21 mouse cellular contexts compared by ENCODE assay signal in genomic region chr9:13621941-13622340, GRCm38 (mm10).
A peak's percentile ranks its signal among the peaks of the same experiment; 100 is the strongest.
DNase-seq lines count a peak whose midpoint lies in the region; ATAC-seq and TF ChIP-seq lines count a peak whose summit lies in the region.
"Had no signal": no experiment of that assay in that cellular context is flagged by ENCODE, and none has a peak within 500 bp of the region (broad histone marks: within the 10 kb centered on the region; RNA-seq: fewer than 3 reads in every experiment).

No protein-coding gene starts in this region.

- DNase-seq in gastrocnemius, adult 2 months: no peak
- no peak for DNase-seq in gastrocnemius, postnatal 36 days
- DNase-seq in kidney, adult 8-10 months: no peak
- DNase-seq in midbrain, embryonic 11.5 days (ENCODE audit: low spot score, missing footprints): peak; percentile 47
- no peak for DNase-seq in MN1 (ENCODE audit: low spot score)
- DNase-seq: adrenal gland, postnatal 10 days; cerebellum, adult 9-10 months; gastrocnemius, postnatal 10 days; heart, adult 18-20 months; heart, postnatal 36 days; left cerebral cortex, postnatal 4 days; lung, embryonic 14.5 days; lung, postnatal 4 days; thymus, postnatal 25 days had no signal

- intact Hi-C loops in gastrocnemius, adult 2 months (cut with DNase I): no loop called here
- intact Hi-C loops in gastrocnemius, postnatal 36 days (cut with DNase I): no loop called here

- WGBS in kidney, embryonic 14.5 days: 85% methylated on average over 3 of the region's 3 CpGs
- 96% methylated on average over 3 of the region's 3 CpGs for WGBS in midbrain, embryonic 11.5 days
- 94% methylated on average over 3 of the region's 3 CpGs for WGBS in midbrain, embryonic 16.5 days

- H3K9me3 ChIP-seq in kidney, embryonic 14.5 days (ENCODE audit: control insufficient read depth, low read length): no peaks in the 10 kb centered on the region
- no peaks in the 10 kb centered on the region for H3K9me3 ChIP-seq in midbrain, embryonic 11.5 days (ENCODE audit: control insufficient read depth, low read length)
- no peaks in the 10 kb centered on the region for H3K9me3 ChIP-seq in midbrain, embryonic 16.5 days (replicated peaks; ENCODE audit: control insufficient read depth, low read length, poor library complexity, severe bottlenecking)
- H3K9me3 ChIP-seq: hindbrain, embryonic 13.5 days; limb, embryonic 15.5 days; neural tube, embryonic 15.5 days had no signal

- peak; percentile 30; the same call in 1 of the 2 replicates for TF ChIP-seq CTCF in gastrocnemius, adult 2 months (IDR thresholded peaks at IDR 0.05)

- no peak overlapping the region for H3K4me2 ChIP-seq in kidney, embryonic 14.5 days (replicated peaks; ENCODE audit: low read depth, low read length)
- H3K4me2 ChIP-seq in midbrain, embryonic 11.5 days: no peak overlapping the region
- H3K4me2 ChIP-seq in midbrain, embryonic 16.5 days (ENCODE audit: low read length): no peak overlapping the region
- H3K4me2 ChIP-seq: hindbrain, embryonic 13.5 days; limb, embryonic 15.5 days; lung, embryonic 14.5 days; neural tube, embryonic 15.5 days had no signal

- no peaks in the 10 kb centered on the region for H3K36me3 ChIP-seq in kidney, embryonic 14.5 days (ENCODE audit: control insufficient read depth, insufficient read depth, low read length)
- no peaks in the 10 kb centered on the region for H3K36me3 ChIP-seq in midbrain, embryonic 11.5 days (ENCODE audit: control insufficient read depth, insufficient read depth, low read length)
- H3K36me3 ChIP-seq in midbrain, embryonic 16.5 days (ENCODE audit: control insufficient read depth, insufficient read depth, low read length): no peaks in the 10 kb centered on the region

- ATAC-seq in kidney, embryonic 14.5 days (ENCODE audit: low FRiP score, low TSS enrichment): peak; percentile 57; the same call in 1 of the 2 replicates
- no peak for ATAC-seq in midbrain, embryonic 11.5 days (ENCODE audit: low FRiP score)
- no peak for ATAC-seq in midbrain, embryonic 16.5 days
- ATAC-seq: forebrain, embryonic 14.5 days had no signal

- H3K27me3 ChIP-seq in kidney, embryonic 14.5 days (ENCODE audit: control insufficient read depth, insufficient read depth, low read length): no peaks in the 10 kb centered on the region
- no peaks in the 10 kb centered on the region for H3K27me3 ChIP-seq in midbrain, embryonic 11.5 days (ENCODE audit: control insufficient read depth, insufficient read depth, low read length)
- H3K27me3 ChIP-seq in midbrain, embryonic 16.5 days (ENCODE audit: control insufficient read depth, insufficient read depth, low read depth, low read length): no peaks in the 10 kb centered on the region
- H3K27me3 ChIP-seq: hindbrain, embryonic 13.5 days; limb, embryonic 15.5 days; neural tube, embryonic 15.5 days had no signal

- H3K9ac ChIP-seq in kidney, embryonic 14.5 days (ENCODE audit: low read depth, low read length): no peak overlapping the region
- no peak overlapping the region for H3K9ac ChIP-seq in midbrain, embryonic 11.5 days (ENCODE audit: low read length)
- H3K9ac ChIP-seq in midbrain, embryonic 16.5 days (ENCODE audit: low read depth, low read length): no peak overlapping the region
- H3K9ac ChIP-seq: hindbrain, embryonic 13.5 days; limb, embryonic 15.5 days; liver, embryonic 14.5 days; lung, embryonic 14.5 days; neural tube, embryonic 15.5 days had no signal

- H3K27ac ChIP-seq in gastrocnemius, adult 2 months: no peak overlapping the region
- no peak overlapping the region for H3K27ac ChIP-seq in kidney, embryonic 14.5 days (ENCODE audit: low read depth, low read length)
- H3K27ac ChIP-seq in midbrain, embryonic 11.5 days (ENCODE audit: low read depth, low read length): no peak overlapping the region
- H3K27ac ChIP-seq in midbrain, embryonic 16.5 days (ENCODE audit: low read length): no peak overlapping the region
- H3K27ac ChIP-seq: hindbrain, embryonic 13.5 days; limb, embryonic 15.5 days; liver, embryonic 14.5 days; neural tube, embryonic 15.5 days had no signal

- no peaks in the 10 kb centered on the region; the same call in 1 of the 2 replicates for H3K4me1 ChIP-seq in kidney, embryonic 14.5 days (ENCODE audit: control insufficient read depth, insufficient read depth, low read length)
- peaks cover 3% of the 10 kb centered on the region; the same call in 1 of the 2 replicates for H3K4me1 ChIP-seq in midbrain, embryonic 11.5 days (ENCODE audit: control insufficient read depth, insufficient read depth, low read length)
- peaks cover 9% of the 10 kb centered on the region for H3K4me1 ChIP-seq in midbrain, embryonic 16.5 days (ENCODE audit: control insufficient read depth, insufficient read depth, low read length)

- H3K4me3 ChIP-seq in gastrocnemius, adult 2 months: no peak overlapping the region
- H3K4me3 ChIP-seq in kidney, embryonic 14.5 days (ENCODE audit: low read length): no peak overlapping the region
- H3K4me3 ChIP-seq in midbrain, embryonic 11.5 days (ENCODE audit: low read depth, low read length): no peak overlapping the region
- H3K4me3 ChIP-seq in midbrain, embryonic 16.5 days (ENCODE audit: low read depth, low read length): no peak overlapping the region
- H3K4me3 ChIP-seq: hindbrain, embryonic 13.5 days; limb, embryonic 15.5 days; neural tube, embryonic 15.5 days had no signal
